Mouse (Mus musculus) forebrain, embryonic 15.5 days (tissue): ENCODE results near the gene Dennd5a. TPM values are rescaled to one million over a fixed set of nuclear protein-coding genes. Genes with fewer than 3 reads are reported as not detected.

Experiments
- ATAC-seq: fragments of 200-750 bp; cut with Nextera tagmentation; replicated peaks from 2 replicates; pipeline ENCODE4 v1.8.0; 2017; ENCODE audit warnings: mild to moderate bottlenecking, moderate TSS enrichment, moderate library complexity
- H3K27ac ChIP-seq: fragments of 300-500 bp; sonication (generic); replicated peaks from 2 replicates; pipeline ENCODE4 v1.5.1; 2015; ENCODE audit warnings: mild to moderate bottlenecking, inconsistent platforms
- H3K27me3 ChIP-seq: fragments of 300-500 bp; sonication (generic); 2 replicates; pipeline ENCODE4 v1.6.1; 2015; ENCODE audit warnings: inconsistent platforms
- H3K36me3 ChIP-seq: fragments of 300-500 bp; sonication (generic); 2 replicates; pipeline ENCODE4 v1.6.1; 2015; ENCODE audit warnings: mild to moderate bottlenecking, inconsistent platforms
- H3K4me1 ChIP-seq: fragments of 300-500 bp; sonication (generic); 2 replicates; pipeline ENCODE4 v1.6.1; 2015; ENCODE audit warnings: inconsistent platforms
- H3K4me2 ChIP-seq: fragments of 300-500 bp; sonication (generic); replicated peaks from 2 replicates; pipeline ENCODE4 v1.6.1; 2015; ENCODE audit warnings: mild to moderate bottlenecking, inconsistent platforms
- H3K4me3 ChIP-seq: fragments of 300-500 bp; sonication (generic); 2 replicates; pipeline ENCODE4 v1.5.1; 2015; ENCODE audit warnings: mild to moderate bottlenecking, inconsistent platforms
- H3K9ac ChIP-seq: fragments of 300-500 bp; sonication (generic); replicated peaks from 2 replicates; pipeline ENCODE4 v1.6.1; 2015; ENCODE audit warnings: mild to moderate bottlenecking, inconsistent platforms
- H3K9me3 ChIP-seq: fragments of 300-500 bp; sonication (generic); 2 replicates; pipeline ENCODE4 v1.6.1; 2016; ENCODE audit warnings: inconsistent platforms
- WGBS: fragments of 180-500 bp; shearing (Covaris S2); methylation state at CpG from one replicate; pipeline ENCODE4 v1.1.7; 2015; ENCODE audit warnings: mixed read lengths; 5-methylcytosine and 5-hydroxymethylcytosine counted together
- polyA plus RNA-seq: library from polyadenylated mRNA; unstranded; fragments of >200 nt; fragmentation: Nextera tagmentation; extraction: Ambion mirVana; gene quantifications from 2 replicates; pipeline ENCODE4 v1.2.1, GENCODE M21; 2015

Gene Dennd5a
- polyA plus RNA-seq, 1 experiment from 2014 or later, result 47.3 TPM

GRCm38 (mm10) chr7:109960613-109961154 lies 414 bp upstream of the Dennd5a start:
- H3K4me2 ChIP-seq, result peak overlapping the region; percentile 63
- 7% methylated on average over 13 of the region's 13 CpGs for WGBS
- peak overlapping the region; percentile 93 for H3K9ac ChIP-seq
- peak overlapping the region; percentile 90 for H3K4me3 ChIP-seq
- no peaks in the 10 kb centered on the region for H3K27me3 ChIP-seq
- ATAC-seq, result peak; percentile 83
- peak overlapping the region; percentile 89 for H3K27ac ChIP-seq
- peaks cover 37% of the 10 kb centered on the region for H3K4me1 ChIP-seq
- no peaks in the 10 kb centered on the region for H3K9me3 ChIP-seq
- no peaks in the 10 kb centered on the region for H3K36me3 ChIP-seq

GRCm38 (mm10) chr7:109958843-109959715 lies 1.2 kb downstream of the Dennd5a start:
- no peak for ATAC-seq
- H3K4me1 ChIP-seq, result peaks cover 49% of the 10 kb centered on the region
- peak overlapping the region; percentile 90 for H3K4me3 ChIP-seq
- peak overlapping the region; percentile 63 for H3K4me2 ChIP-seq
- peak overlapping the region; percentile 93 for H3K9ac ChIP-seq
- no peaks in the 10 kb centered on the region for H3K27me3 ChIP-seq
- H3K36me3 ChIP-seq, result no peaks in the 10 kb centered on the region
- H3K9me3 ChIP-seq, result no peaks in the 10 kb centered on the region
- 6% methylated on average over 18 of the region's 18 CpGs for WGBS
- H3K27ac ChIP-seq, result peak overlapping the region; percentile 89

DNA sequence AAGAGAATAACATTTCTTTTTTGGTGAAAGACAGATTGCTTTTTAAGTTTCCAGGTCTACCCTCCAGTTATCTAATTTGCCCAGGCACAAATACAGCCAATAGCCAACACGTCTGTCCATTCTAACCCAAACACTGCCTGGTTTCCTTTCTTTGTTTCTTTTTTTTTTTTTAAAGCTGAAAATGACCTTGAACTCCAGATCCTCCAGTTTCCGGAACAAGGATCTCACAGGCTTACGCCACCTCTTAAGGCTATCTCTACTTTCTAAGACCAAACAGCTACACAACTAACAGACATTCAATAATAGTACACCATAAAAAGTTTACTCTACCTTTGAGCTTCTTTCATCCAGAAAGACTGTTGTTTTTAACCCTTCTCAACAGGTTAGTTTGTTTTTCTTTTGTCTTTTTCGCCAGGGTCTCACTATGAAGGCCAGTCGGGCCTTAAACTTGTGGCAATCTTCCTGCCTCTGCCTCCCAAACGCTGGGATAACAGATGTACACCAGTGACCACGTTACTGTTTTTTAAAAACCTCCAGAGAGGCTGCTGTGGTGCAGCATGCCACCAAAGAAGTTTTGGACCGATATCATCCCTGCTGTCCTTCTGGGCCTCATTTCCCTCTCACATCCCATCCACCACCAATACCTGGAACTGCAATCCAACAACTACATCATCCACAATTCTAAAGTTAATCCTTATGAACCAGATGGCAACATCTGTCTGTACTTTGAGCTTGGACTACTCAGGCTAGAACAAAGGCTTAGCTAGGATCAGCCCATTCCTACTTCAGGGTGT lies 2.1 kb downstream of the Dennd5a start:
- peak overlapping the region; percentile 90 for H3K4me3 ChIP-seq
- 66% methylated on average over 8 of the region's 8 CpGs for WGBS
- H3K27ac ChIP-seq, result no peak overlapping the region
- H3K9me3 ChIP-seq, result no peaks in the 10 kb centered on the region
- H3K36me3 ChIP-seq, result no peaks in the 10 kb centered on the region
- H3K4me1 ChIP-seq, result peaks cover 49% of the 10 kb centered on the region
- ATAC-seq, result no peak
- peak overlapping the region; percentile 63 for H3K4me2 ChIP-seq
- H3K9ac ChIP-seq, result peak overlapping the region; percentile 93
- no peaks in the 10 kb centered on the region for H3K27me3 ChIP-seq

- H3K9ac ChIP-seq, result no peak overlapping the region
- 76% methylated on average over 6 of the region's 6 CpGs for WGBS
- peaks cover 48% of the 10 kb centered on the region for H3K4me1 ChIP-seq
Observed at GRCm38 (mm10) chr7:109954622-109955401, 5.5 kb downstream of the Dennd5a start.

DNA sequence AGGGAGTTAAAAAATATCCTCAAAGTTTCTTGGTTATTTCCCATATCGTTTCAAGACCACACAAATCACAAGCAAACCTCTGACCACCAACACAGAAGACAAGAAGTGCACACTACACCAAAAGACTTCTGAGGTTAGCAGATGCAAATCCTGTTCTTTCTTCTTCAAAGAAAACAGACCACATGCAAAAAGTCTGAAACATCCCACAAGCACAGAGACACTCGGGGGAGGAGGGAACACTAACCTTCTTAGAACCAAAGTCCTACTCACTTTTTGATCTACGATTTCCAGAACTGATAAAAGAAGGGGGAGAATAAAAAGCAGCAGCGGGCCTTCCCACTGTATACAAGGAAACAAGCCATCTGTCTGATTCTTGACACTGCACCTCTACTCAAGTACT lies 9.0 kb downstream of the Dennd5a start:
- H3K27ac ChIP-seq, result no peak overlapping the region
- no peak for ATAC-seq
- no peaks in the 10 kb centered on the region for H3K27me3 ChIP-seq
- H3K4me3 ChIP-seq, result no peak overlapping the region
- peaks cover 22% of the 10 kb centered on the region for H3K4me1 ChIP-seq
- no peaks in the 10 kb centered on the region for H3K36me3 ChIP-seq
- H3K9ac ChIP-seq, result no peak overlapping the region
- H3K9me3 ChIP-seq, result no peaks in the 10 kb centered on the region
- 79% methylated on average over 4 of the region's 4 CpGs for WGBS
- H3K4me2 ChIP-seq, result no peak overlapping the region

More at GRCm38 (mm10) chr7:109954622-109955401, 5.5 kb downstream of the Dennd5a start:
- Histone ChIP-seq H3K4me2 (no peak overlapping the region), H3K4me3 (no peak overlapping the region), H3K9me3 (no peaks in the 10 kb centered on the region), H3K27me3 (no peaks in the 10 kb centered on the region), H3K36me3 (no peaks in the 10 kb centered on the region), H3K27ac (no peak overlapping the region)
- no peak for ATAC-seq

DNA sequence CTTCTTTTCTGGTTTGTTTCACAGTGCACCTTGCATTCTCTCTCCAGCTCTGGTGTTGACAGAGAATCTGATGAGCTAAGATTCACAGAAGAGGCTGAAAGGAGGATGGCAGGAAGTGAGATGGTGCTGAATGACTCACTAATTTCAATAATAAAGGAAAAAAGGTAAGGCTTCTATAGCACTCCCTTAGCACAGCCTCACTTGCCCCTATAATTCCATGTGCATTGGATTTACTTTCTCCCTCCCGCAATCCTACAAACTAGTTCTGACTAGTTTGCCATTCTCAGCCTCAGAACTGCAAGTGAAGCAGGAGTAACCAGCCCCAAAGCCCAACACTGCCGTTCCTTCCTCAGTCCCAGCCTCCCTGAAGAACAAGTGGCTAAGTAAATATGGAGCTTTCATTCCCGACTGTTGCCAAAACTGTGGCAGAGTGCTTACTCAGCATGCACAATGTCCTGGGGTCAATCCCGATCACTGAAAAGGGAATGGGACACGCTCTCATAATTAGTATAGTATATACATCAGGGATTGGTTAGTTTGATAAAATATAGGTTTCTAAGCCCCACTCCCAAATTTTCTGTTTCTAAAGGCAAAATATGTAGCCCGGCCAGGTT lies 15.7 kb downstream of the Dennd5a start:
- H3K36me3 ChIP-seq, result no peaks in the 10 kb centered on the region
- no peak overlapping the region for H3K9ac ChIP-seq
- H3K9me3 ChIP-seq, result no peaks in the 10 kb centered on the region
- 66% methylated on average over 6 of the region's 6 CpGs for WGBS
- peaks cover 10% of the 10 kb centered on the region for H3K4me1 ChIP-seq
- H3K27me3 ChIP-seq, result no peaks in the 10 kb centered on the region
- no peak overlapping the region; the same call in 1 of the 2 replicates for H3K27ac ChIP-seq
- H3K4me3 ChIP-seq, result no peak overlapping the region
- H3K4me2 ChIP-seq, result no peak overlapping the region
- no peak for ATAC-seq

DNA sequence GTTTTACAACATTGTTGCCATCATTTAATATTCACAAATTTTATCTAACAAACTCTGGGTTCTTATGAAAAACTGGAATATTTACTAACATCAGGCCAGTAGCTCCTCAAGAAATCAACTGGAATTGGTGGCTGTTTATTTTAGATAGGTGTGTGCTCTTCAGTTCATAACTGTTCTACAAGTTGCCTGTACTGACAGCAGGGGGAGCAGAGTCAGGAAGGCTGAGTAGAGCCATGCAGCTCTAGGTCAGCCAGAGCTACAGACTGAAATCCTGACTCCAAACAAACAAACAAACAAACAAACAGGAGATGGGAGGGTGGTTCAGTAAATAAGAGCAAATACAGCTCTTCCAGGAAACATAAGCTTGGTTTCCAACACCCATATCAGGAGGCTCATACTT lies 30.6 kb downstream of the Dennd5a start:
- Histone ChIP-seq H3K4me3 (no peak overlapping the region), H3K4me2 (no peak overlapping the region), H3K9ac (no peak overlapping the region), H3K27ac (no peak overlapping the region), H3K36me3 (peaks cover 49% of the 10 kb centered on the region), H3K27me3 (no peaks in the 10 kb centered on the region), H3K9me3 (no peaks in the 10 kb centered on the region), H3K4me1 (no peaks in the 10 kb centered on the region)
- ATAC-seq, result no peak

- no peak overlapping the region for H3K4me2 ChIP-seq
- no peaks in the 10 kb centered on the region for H3K4me1 ChIP-seq
- no peak for ATAC-seq
- WGBS, result 79% methylated on average over 6 of the region's 6 CpGs
- no peaks in the 10 kb centered on the region for H3K27me3 ChIP-seq
- H3K4me3 ChIP-seq, result no peak overlapping the region
- H3K9me3 ChIP-seq, result no peaks in the 10 kb centered on the region
- no peak overlapping the region for H3K27ac ChIP-seq
- peaks cover 37% of the 10 kb centered on the region for H3K36me3 ChIP-seq
- H3K9ac ChIP-seq, result no peak overlapping the region
Observed at GRCm38 (mm10) chr7:109928365-109928764, 31.9 kb downstream of the Dennd5a start.

- H3K4me1 ChIP-seq, result no peaks in the 10 kb centered on the region
- 61% methylated on average over 2 of the region's 2 CpGs for WGBS
- no peak overlapping the region for H3K4me3 ChIP-seq
- no peaks in the 10 kb centered on the region for H3K27me3 ChIP-seq
- H3K36me3 ChIP-seq, result peaks cover 40% of the 10 kb centered on the region
- ATAC-seq, result no peak
- H3K9ac ChIP-seq, result no peak overlapping the region
- no peak overlapping the region for H3K4me2 ChIP-seq
- no peak overlapping the region for H3K27ac ChIP-seq
- no peaks in the 10 kb centered on the region for H3K9me3 ChIP-seq
Observed at GRCm38 (mm10) chr7:109924965-109925364, 35.3 kb downstream of the Dennd5a start.

- WGBS, result 92% methylated on average over 4 of the region's 4 CpGs
- no peak for ATAC-seq
Observed at GRCm38 (mm10) chr7:109922889-109923288, 37.4 kb downstream of the Dennd5a start.

GRCm38 (mm10) chr7:109906165-109906564 lies 54.1 kb downstream of the Dennd5a start:
- Histone ChIP-seq H3K4me2 (no peak overlapping the region), H3K36me3 (peaks cover 83% of the 10 kb centered on the region), H3K4me3 (no peak overlapping the region), H3K9me3 (no peaks in the 10 kb centered on the region), H3K27me3 (no peaks in the 10 kb centered on the region), H3K27ac (no peak overlapping the region), H3K9ac (no peak overlapping the region), H3K4me1 (no peaks in the 10 kb centered on the region)
- ATAC-seq, result no peak
- WGBS, result 91% methylated on average over 2 of the region's 2 CpGs

More at GRCm38 (mm10) chr7:109922889-109923288, 37.4 kb downstream of the Dennd5a start:
- Histone ChIP-seq H3K27me3 (no peaks in the 10 kb centered on the region), H3K9ac (no peak overlapping the region), H3K36me3 (peaks cover 55% of the 10 kb centered on the region), H3K4me2 (no peak overlapping the region), H3K4me1 (no peaks in the 10 kb centered on the region), H3K4me3 (no peak overlapping the region), H3K27ac (no peak overlapping the region), H3K9me3 (no peaks in the 10 kb centered on the region)
